Mouse (Mus musculus) left cerebral cortex, adult 18-20 months (tissue): ENCODE results near the gene Slc1a7. TPM values are rescaled to one million over a fixed set of nuclear protein-coding genes. Genes with fewer than 3 reads are reported as not detected.
A peak's percentile ranks its signal among the peaks of the same experiment; 100 is the strongest.

ENCODE experiments used
- DNase-seq, 2 experiments: peaks; one replicate each; pipeline ENCODE4 v3.0.0; 2021 to 2022; ENCODE audit warnings: low spot score in 2 of 2, mixed read lengths in 1 of 2
- total RNA-seq, 2 experiments: library from RNA; stranded (reverse); gene quantifications; 2 replicates each; pipeline ENCODE4 v1.2.3; 2021

The Slc1a7 gene
- total RNA-seq, 2 experiments from 2014 or later, result 0.28 to 0.53 TPM

DNA sequence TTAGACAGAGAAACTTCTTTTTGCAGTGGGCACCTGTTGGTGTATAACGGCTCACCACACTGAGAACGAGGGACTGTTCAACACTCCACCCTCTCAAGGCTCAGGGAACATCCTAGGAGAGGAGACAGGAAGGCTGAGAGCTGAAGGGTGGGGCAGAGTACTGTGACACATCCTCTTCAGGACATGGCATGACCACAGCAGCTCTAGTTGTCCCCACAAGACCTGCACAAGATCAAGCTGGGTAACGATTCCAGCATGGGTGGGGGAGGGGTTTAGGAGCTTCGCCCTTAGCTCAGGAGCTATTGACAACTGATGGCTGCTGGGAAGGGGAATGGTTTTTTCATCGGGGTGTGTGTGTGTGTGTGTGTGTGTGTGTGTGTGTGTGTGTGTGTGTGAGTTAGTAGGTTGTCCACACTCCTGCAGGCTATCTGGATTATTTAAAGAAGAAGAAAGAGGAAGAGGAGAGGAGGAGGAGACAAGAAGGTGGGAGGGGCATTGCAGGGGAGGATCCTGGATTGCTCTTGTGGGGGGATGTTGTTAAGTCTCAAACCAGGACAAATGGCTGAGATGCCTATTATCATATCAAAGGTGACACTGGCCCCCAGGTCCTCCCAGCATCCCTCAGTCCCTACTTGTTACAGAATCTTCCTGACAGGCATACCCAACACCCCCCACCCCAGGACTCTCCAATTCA is 1.6 kb upstream of the Slc1a7 start:
- DNase-seq, result no peak

DNA sequence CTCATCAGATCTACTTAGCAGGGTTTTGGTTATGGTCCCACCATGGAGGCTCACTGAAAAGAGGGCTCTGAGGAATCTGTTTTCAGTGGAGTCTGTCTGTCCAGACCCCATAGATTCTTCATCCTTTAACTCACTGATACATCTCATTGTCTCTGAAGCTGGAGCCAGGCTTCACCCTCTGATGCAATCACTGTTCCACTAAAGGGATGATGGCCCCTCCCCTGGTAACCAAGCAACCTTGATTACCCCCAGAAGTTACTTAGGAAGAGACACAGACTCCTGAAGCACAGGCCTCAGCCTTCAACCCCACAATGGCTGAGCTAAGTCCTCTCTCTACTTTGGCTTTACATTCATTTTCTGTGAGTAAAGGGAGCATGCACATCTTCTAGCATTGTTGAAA is 1.6 kb downstream of the Slc1a7 start:
- no peak for DNase-seq

DNA sequence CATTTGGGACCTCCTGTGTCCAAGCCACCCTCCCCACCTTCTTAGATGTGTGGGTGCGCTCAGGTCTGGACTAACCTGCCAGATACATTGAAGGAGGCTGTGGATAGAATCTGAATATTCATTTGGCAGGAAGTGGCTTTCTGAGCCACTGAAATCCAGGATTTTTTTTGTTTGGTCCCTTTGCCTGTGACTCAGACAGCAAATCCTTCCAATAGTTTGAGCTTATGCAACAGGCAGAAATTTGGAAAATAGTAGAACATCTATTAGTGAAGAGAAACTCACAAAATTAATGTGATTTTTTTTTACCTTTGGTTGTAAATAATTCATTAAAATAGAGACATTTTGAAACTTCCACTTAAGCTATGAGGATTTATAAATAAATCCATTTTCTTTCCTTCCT is 3.0 kb downstream of the Slc1a7 start:
- DNase-seq, result no peak

DNA sequence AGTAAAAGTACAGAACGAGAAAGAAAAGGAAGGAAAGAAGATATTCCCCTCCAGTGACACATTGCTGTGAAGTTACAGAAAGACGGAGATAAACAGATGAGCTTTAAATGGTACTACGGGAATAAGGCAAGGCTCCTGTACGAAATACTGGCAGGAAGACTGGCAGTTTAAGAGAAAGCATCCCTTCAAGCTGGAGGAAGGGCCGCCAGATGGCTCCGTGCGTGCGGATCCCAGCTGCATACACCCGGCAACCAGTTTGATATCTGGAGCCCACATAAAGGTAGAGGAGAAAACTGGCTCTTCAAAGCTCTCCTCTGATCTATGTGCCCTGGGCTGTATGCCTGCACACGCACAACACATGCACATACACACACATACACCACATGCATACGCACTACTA is 6.4 kb downstream of the Slc1a7 start:
- no peak for DNase-seq

DNA sequence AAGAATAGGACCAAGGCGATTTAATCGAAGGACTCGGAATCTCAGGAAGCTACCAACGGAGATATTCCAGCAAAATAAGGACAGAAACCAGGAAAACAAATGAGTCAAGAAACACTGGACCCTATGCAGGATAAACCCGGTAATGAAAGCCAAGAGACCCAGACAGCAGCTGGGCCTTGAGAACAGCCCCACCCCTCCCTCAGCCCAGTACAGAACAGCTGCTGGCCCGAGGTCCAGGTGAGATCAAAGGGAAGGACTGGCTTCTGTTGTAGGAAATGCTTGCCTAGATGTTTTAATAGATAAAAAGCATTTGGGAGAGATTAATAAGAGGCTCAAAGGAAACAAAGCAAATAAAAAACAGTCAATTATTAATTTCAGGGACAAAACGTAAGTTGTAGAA is 6.9 kb downstream of the Slc1a7 start:
- no peak for DNase-seq

DNA sequence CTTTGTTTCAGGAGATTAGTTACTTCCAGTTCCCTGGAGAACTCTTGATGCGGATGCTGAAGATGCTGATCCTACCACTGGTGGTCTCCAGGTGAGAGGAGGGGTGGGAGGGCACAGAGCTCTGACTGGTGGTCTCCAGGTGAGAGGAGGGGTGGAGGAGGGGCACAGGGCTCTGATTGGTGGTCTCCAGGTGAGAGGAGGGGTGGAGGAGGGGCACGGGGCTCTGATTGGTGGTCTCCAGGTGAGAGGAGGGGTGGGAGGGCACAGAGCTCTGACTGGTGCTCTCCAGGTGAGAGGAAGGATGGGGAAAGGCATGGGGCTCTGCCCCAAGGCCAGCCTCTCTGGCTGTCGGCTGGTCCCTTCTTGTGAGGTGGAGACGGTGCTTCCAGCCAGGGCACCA is 9.5 kb downstream of the Slc1a7 start:
- no peak for DNase-seq

DNA sequence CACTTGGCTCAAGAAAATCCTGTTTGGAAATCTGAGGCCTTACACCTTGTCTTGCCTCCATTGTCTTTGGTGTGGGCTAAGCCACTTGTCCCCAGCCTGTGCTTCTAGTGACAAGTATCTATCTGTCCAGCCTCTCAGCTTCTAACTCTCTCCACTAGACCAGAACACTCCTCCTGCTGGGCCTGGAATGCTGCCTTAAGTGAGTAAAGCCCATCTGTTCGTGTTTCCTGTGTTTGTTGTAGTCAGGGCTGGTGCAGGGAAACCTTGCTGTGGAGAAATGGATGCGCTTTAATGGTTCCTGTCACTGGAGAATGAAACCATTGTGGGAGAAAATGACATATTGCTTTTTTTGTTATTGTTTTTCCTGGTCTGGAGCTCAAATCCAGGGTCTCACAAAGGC is 11.4 kb downstream of the Slc1a7 start:
- DNase-seq, result peak; percentile 47 to 52

DNA sequence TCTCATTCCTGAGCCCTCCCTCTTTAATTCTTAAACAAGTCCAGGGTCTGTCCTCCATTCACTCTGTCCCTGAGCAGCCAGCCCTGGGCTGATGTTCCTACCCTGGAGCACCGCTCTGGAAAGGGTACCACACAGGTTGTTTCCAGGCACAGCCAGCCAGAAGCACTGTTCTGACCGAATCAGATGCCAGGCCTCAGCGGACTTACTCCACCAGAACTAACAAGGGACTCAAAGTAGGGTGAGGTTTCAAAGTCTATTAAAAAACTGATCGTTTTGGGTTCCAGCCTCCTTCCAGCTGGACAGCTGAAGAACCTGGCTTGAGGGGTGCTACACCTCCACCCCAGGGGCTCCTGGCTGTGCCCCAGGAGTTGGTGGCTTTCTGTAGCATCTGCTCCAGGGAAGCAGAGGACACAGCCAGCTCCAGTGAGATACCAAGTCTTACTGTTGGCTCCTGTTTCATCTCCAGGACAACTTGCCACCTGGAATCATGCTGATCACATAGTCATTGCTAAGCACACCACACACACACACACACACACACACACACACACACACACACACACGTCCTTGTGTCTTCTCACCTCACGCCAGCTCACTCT is 12.0 kb downstream of the Slc1a7 start:
- no peak for DNase-seq

DNA sequence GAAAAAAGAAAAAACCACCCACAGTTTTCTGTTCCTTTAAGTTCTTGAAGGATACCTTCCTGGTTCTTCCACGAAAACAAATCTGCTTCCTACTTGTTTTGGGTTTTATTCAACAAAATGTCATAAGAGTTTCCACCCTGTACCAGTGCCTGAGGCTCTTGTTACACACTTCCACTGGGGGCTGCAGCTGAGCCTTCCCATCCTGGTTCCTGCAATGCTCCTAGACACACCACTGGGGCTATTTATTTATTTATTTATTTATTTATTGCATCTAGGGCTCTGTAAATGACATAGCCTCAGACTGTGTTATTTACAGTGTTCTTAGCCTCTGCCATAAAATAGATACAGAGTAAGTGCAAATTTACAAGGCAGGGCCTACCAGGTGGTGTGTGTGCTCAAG is 15.6 kb downstream of the Slc1a7 start:
- DNase-seq, result no peak

DNA sequence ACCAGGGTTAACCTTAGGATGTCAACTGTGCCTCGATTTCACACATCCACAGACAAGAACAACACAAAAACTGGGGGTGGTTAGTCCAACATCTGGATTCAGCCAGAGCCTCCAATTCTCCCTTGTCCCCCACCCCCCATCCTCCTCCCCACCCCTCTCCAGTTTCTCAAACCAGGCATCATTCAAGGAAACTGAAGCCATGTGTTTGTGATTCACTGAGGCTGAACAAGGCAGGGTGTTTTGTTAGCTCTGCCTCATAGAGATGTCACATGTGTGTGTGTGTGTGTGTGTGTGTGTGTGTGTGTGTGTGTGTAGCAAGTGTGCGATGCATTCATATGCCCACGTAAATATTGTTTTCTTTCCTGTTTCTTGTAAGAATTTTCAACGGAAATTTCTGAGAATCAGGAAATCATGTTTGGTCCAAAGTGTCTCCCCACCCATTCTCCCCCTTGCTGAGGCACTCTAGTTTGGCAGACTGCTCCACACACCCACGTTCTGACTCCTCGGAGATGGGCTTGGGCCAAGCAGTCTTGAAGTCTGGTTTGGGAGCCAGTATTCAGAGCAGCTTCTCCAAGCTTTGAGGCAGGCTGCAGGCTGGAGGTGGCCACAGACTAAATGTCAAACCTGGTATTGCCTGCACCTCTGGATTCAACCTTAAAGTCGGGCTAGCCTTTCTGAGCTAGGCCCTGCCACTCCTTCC is 16.3 kb downstream of the Slc1a7 start:
- DNase-seq, result peak; percentile 76 to 87

DNA sequence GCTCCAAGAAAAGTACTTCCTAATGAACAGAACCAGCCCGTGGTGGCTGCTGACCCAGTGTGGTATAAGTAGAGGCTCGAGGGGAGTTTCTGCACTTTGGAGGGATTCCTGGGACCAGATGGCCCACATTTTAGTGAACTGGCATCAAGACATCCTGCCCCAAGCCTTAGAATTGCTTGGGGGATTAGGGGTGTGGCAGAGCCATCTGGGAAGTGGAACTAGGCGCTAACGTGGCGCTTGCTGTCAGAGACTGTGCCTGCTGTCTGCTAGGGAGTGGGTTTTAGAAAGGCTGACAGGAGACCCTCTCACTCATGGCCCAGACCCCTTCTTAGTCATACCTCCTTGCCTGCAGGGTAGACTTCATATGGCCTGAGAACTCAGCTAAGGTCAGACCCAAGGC is 17.7 kb downstream of the Slc1a7 start:
- no peak for DNase-seq

DNA sequence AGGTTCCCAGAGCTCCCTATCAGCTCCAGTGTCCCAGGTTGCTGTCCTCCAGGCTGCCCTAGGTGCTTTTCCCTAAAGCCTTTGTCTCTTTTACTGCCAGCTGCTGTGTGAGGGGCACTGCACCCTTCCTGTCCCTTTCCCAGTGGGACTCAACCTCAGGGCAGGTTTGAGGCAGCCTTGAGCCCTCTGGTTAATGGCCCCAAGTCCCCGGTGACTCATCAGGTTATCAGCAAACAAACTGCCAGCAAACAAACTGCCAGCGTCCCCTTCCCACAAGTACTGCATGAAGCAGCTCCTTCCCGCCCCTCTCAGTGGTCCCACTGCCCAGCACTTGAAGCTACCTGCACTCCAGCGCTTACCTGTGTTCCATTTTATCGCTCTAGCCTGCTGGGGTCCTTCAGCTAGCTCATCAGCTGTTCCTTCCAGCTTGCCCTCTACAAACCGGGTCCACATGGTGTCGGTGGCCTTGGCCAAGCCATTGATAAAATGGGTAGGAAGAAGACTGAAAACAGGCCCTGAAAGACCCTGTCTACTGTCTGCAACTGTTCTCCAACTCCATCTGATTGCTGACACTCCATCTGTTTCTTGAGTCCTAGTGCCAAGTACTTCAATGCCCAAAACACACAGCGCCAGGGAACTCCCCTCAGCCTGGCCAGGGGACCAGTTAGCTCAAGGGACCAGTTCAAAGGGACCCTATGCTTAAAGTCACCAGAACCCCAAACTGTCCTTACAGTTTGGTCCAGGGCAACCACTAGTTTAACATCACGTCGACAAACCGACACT is 18.4 kb downstream of the Slc1a7 start:
- no peak for DNase-seq

DNA sequence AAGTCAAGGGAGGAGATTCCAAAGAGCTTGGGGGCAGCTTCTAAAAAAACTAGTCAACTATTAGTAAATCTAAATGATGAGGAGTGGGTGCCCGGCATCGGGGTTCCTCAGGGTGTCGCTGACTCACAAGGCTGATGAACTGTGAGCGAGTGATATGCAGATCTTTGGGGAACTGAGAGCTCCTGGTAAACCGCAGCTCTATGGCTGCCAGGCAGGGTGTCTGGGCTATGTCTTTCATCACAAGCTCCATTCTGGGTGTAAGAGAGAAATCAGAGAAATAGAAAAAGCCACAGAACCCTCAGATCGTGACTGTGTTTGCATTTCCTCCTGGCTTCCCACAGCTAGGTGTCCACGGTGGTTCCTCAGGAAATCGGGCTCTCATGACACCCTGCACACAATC is 20.8 kb downstream of the Slc1a7 start:
- no peak for DNase-seq

DNA sequence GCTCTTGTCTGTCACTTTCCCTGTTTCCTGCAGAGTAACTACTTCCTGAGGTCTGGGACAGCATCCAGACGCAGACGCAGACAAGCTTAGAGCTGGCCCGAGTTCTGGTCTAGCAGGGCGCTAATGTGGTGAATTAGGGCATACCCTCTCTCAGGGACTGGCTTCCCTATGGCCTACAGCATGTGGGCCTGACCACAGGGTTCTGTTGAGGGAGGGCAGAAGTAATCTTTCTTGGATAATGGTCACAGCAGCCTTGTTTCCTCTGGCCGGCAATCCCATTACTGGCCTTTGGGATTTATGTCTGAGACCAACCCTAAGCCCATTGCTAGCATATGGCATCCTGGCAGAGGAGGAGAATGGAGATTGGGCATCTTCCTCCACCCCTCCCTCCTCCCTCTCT is 22.7 kb downstream of the Slc1a7 start:
- no peak for DNase-seq

DNA sequence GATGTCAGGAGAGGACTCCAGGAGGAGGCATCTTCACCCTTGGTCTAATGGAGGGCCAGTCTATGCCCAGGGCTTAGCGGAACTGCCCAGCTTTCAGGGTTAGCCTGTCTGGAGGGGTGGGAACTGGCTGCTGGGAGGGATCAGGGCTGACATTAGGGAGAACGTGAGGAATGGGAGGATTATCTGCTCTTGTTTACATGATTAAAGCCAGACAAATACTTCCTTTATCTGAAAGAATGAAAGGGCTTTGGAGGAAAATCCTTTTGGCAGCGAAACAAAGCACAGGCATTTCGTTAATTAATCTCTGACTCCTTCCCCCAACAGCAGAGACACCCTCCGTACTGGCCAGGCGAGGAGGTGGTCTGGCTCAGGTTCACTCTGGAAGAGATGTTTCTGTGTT is 23.7 kb downstream of the Slc1a7 start:
- no peak for DNase-seq

DNA sequence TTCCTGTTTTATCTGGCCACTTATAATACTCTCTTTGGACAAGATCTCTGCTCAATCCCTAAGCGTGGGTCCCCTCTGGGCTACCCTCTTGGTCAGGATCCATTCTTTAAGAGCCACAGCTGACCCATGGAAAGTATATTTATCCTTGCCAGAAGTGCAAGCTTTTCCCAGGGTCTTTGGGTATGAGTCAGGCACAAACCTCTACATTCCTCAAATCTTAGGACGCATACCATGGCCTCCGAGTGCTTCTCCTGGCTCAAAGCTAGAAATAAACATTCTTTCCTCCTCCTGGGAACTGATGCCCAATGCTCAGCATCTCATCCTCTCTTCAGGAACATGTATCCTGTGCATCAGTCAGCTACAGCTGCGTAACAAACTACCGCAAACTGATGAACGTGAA is 26.9 kb downstream of the Slc1a7 start:
- DNase-seq, result no peak

DNA sequence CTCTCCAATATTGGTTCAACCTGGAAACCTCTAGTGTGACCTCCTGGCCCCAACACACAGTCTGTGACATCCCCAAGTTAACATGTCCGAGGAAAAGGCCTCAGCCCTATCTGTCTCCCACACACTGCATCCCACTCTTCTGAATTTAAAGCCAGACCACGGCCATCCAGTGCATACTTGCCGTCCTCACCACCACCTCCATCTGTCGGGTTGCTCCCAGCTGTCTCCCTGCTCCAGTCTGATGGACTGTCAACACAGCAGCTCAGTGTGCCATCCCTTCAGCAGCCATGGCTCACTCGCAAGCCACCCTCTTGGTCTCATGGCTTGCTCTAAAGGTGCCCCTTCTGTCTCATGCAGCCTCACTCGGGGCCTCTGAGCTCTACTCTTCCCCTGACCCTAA is 27.6 kb downstream of the Slc1a7 start:
- no peak for DNase-seq

DNA sequence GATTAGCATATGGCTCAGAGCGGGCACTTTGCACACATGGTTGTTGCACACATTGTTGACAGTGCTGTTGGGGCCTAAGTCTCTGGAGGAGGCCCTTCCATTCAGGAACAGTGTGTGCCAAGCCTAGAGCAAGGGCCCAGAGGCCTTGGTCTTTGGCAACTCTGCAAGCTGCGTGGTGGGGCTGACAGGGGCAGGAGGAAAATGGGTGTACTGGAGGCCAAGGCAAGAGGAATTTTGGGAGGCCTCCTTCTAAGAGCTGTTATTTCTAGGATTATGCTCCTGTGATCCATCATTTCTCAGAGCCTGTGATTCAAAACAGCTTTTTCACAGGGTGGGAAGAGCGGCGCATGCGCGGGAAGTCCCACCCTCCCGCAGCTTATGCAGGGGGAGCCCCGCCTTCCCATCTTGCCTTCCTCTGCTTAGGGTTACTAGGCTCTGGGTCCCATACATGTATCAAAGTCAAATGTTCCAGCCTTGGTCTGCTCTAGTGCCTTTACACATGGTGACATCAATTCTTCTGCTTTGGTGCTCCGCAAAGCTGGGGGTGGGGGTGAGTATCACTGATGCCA is 28.4 kb downstream of the Slc1a7 start:
- DNase-seq, result no peak

DNA sequence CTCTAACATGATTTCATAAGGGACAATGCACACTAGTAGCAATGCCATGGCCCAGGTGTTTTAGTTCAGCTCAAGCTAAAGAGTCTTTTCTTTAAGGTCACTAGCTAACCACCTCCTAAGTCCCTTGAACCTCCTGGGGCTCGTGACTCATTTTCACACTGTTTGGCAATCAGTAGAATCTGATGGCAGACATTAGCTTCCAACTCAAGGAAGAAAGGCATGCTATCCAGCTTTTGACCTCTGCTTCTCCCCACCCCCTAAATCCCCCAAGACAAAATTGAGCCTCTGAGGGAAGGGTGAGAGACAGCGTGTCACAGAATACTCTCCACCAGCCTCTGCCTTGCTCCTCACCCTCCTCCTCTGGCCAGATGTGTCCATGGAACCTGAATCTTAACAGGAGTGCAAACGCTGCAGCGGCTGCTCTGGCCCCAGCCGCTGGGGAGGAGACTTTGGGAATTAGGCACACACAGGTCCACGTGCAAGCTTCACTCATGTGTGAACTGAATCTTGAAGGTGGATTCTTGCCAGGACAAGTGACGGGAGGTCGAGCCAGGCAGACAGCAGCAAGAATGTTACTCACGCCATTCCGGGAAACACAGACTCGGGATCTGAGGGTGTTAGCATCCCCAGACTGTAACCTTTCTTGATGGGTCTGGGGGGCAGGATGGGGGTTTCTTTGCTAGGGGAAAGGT is 30.7 kb downstream of the Slc1a7 start:
- DNase-seq, result no peak

DNA sequence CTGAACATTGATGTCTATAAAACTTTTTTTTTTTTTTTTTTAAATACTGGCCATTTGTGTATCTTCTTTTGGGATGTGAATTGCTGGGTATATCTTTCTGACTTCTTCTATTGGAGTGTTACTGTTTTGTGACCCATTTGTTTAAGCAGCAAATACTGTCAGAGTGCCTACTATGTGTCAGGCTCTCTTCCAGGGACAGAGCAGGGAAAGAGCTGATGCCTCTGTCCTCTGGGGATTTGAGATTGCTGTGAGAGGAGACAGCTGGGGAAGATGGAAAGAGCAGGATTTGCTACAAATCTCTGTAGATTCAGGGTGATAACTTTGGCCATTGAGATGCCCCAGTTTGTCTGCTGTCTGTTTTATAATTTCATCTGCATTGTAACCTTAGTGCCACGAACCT is 31.2 kb downstream of the Slc1a7 start:
- DNase-seq, result no peak

DNA sequence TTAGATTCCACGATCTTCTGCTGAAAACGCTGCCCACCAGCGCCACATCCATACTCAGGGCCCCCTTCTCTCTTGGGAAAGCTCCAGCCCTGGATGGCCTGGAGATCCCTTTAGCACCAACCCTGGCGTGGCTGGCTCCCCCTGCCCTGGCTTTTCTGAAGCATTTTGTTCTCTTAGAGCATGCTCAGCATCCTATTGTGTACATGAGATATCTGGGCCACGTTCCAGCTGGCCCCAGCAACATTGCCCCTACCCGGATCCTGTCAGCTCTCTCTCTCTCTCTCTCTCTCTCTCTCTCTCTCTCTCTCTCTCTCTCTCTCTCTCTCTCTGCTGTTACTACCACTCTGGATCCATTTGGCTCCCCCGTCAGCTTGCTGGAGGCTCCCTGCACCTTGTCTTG is 37.2 kb downstream of the Slc1a7 start:
- DNase-seq, result no peak
